Mouse (Mus musculus): ENCODE results near the gene Rgs6. TPM values are rescaled to one million over a fixed set of nuclear protein-coding genes. Genes with fewer than 3 reads are reported as not detected.

Gene Rgs6
- polyA plus RNA-seq, 1 experiment from 2014 or later = 0.70 TPM

- Histone ChIP-seq H3K27me3 (ENCODE audit: control insufficient read depth, insufficient read depth, low read length) (no peaks in the 10 kb centered on the region), H3K4me1 (ENCODE audit: control insufficient read depth, insufficient read depth, low read length) (no peaks in the 10 kb centered on the region), H3K4me2 (ENCODE audit: low read depth, low read length) (no peak overlapping the region), H3K27ac (replicated peaks; ENCODE audit: low read depth, low read length) (no peak overlapping the region), H3K9ac (replicated peaks; ENCODE audit: low read length) (no peak overlapping the region), H3K9me3 (replicated peaks; ENCODE audit: control insufficient read depth, low read length) (no peaks in the 10 kb centered on the region), H3K36me3 (replicated peaks; ENCODE audit: control insufficient read depth, insufficient read depth, low read depth, low read length) (no peaks in the 10 kb centered on the region), H3K4me3 (ENCODE audit: low read depth, low read length) (no peak overlapping the region)
- 60% methylated on average over 5 of the region's 5 CpGs for WGBS
- no peak for DNase-seq (ENCODE audit: low spot score)
- no peak for ATAC-seq (replicated peaks; ENCODE audit: insufficient number of reproducible peaks, low FRiP score, low TSS enrichment, low read depth)
Observed at GRCm38 (mm10) chr12:83210294-83210693, 622.2 kb downstream of the Rgs6 start.

GRCm38 (mm10) chr12:83210735-83211134, 622.6 kb downstream of the Rgs6 start:
- no peak overlapping the region for H3K27ac ChIP-seq (replicated peaks; ENCODE audit: low read depth, low read length)
- no peak overlapping the region for H3K4me2 ChIP-seq (ENCODE audit: low read depth, low read length)
- no peak overlapping the region for H3K4me3 ChIP-seq (ENCODE audit: low read depth, low read length)
- DNase-seq (ENCODE audit: low spot score) = no peak
- whole genome bisulfite sequencing = 79% methylated on average over 3 of the region's 3 CpGs
- no peaks in the 10 kb centered on the region for H3K27me3 ChIP-seq (ENCODE audit: control insufficient read depth, insufficient read depth, low read length)
- H3K9me3 ChIP-seq (replicated peaks; ENCODE audit: control insufficient read depth, low read length) = no peaks in the 10 kb centered on the region
- no peaks in the 10 kb centered on the region for H3K36me3 ChIP-seq (replicated peaks; ENCODE audit: control insufficient read depth, insufficient read depth, low read depth, low read length)
- no peaks in the 10 kb centered on the region for H3K4me1 ChIP-seq (ENCODE audit: control insufficient read depth, insufficient read depth, low read length)
- ATAC-seq (replicated peaks; ENCODE audit: insufficient number of reproducible peaks, low FRiP score, low TSS enrichment, low read depth) = no peak
- no peak overlapping the region for H3K9ac ChIP-seq (replicated peaks; ENCODE audit: low read length)

- H3K27me3 ChIP-seq (ENCODE audit: control insufficient read depth, insufficient read depth, low read length) = no peaks in the 10 kb centered on the region
- H3K4me1 ChIP-seq (ENCODE audit: control insufficient read depth, insufficient read depth, low read length) = no peaks in the 10 kb centered on the region
- H3K36me3 ChIP-seq (replicated peaks; ENCODE audit: control insufficient read depth, insufficient read depth, low read depth, low read length) = no peaks in the 10 kb centered on the region
- no peak overlapping the region for H3K9ac ChIP-seq (replicated peaks; ENCODE audit: low read length)
- H3K4me3 ChIP-seq (ENCODE audit: low read depth, low read length) = no peak overlapping the region
- H3K9me3 ChIP-seq (replicated peaks; ENCODE audit: control insufficient read depth, low read length) = no peaks in the 10 kb centered on the region
- 69% methylated on average over 7 of the region's 7 CpGs for WGBS
- no peak overlapping the region for H3K4me2 ChIP-seq (ENCODE audit: low read depth, low read length)
- DNase-seq (ENCODE audit: low spot score) = no peak
- H3K27ac ChIP-seq (replicated peaks; ENCODE audit: low read depth, low read length) = no peak overlapping the region
- no peak for ATAC-seq (replicated peaks; ENCODE audit: insufficient number of reproducible peaks, low FRiP score, low TSS enrichment, low read depth)
Observed at GRCm38 (mm10) chr12:83211146-83211822, 623.2 kb downstream of the Rgs6 start.
